Mouse (Mus musculus) inflammation-experienced regulatory T-cells (primary cell): ENCODE measurements around the gene Ugt1a10. TPM values are rescaled to one million over a fixed set of nuclear protein-coding genes. Genes with fewer than 3 reads are reported as not detected.

ENCODE experiments used
- polyA plus RNA-seq, 2 experiments: library from polyadenylated mRNA; unstranded; fragments of 100-300 nt; shearing (Covaris generic); gene quantifications; one replicate each; pipeline ENCODE4 v1.2.1; 2017

Gene Ugt1a10
- not detected for polyA plus RNA-seq

GRCm38 (mm10) chr1:88055088-88055487 lies at the start of gene Ugt1a10:
TSS of gene Ugt1a10 (plus strand) at chr1:88055388.

GRCm38 (mm10) chr1:88008211-88008697 lies 46.9 kb upstream of the Ugt1a10 start, which contains the start of gene Usp40:
TSS of gene Usp40 (minus strand) at chr1:88008551.

GRCm38 (mm10) chr1:88070495-88070894 lies 15.3 kb downstream of the Ugt1a10 start, which contains the start of gene Ugt1a9:
TSS of gene Ugt1a9 (plus strand) at chr1:88070800.

GRCm38 (mm10) chr1:88087513-88087912 lies 32.3 kb downstream of the Ugt1a10 start, which contains the start of gene Ugt1a8:
TSS of gene Ugt1a8 (plus strand) at chr1:88087813.

GRCm38 (mm10) chr1:88094941-88095492 lies 39.8 kb downstream of the Ugt1a10 start, which contains the start of gene Ugt1a7c:
TSS of gene Ugt1a7c (plus strand) at chr1:88095062.

GRCm38 (mm10) chr1:88103019-88103418 lies 47.8 kb downstream of the Ugt1a10 start, which contains the start of gene Ugt1a6b:
TSS of gene Ugt1a6b (plus strand) at chr1:88103252.

GRCm38 (mm10) chr1:88134457-88135011 lies 79.3 kb downstream of the Ugt1a10 start, which contains the start of gene Ugt1a6a:
TSS of gene Ugt1a6a (plus strand) at chr1:88134809.

GRCm38 (mm10) chr1:88165711-88166110 lies 110.5 kb downstream of the Ugt1a10 start, which contains the start of gene Ugt1a5:
TSS of gene Ugt1a5 (plus strand) at chr1:88166012.

GRCm38 (mm10) chr1:88200456-88200855 lies 145.3 kb downstream of the Ugt1a10 start, which contains the start of gene Ugt1a2:
TSS of gene Ugt1a2 (plus strand) at chr1:88200601.

GRCm38 (mm10) chr1:88205294-88205922 lies 150.2 kb downstream of the Ugt1a10 start, which contains the start of gene Dnajb3:
TSS of gene Dnajb3 (minus strand) at chr1:88205782.

GRCm38 (mm10) chr1:88211812-88212211 lies 156.6 kb downstream of the Ugt1a10 start, which contains the start of gene Ugt1a1:
TSS of gene Ugt1a1 (plus strand) at chr1:88211959.

GRCm38 (mm10) chr1:88226670-88227379 lies 171.6 kb downstream of the Ugt1a10 start, which contains the start of gene Mroh2a:
TSS of gene Mroh2a (plus strand) at chr1:88226986.

Other genes starting within 250 kb of the Ugt1a10 start
- 100 to 1,000 TPM in 1 of 2 experiments, 10 to 100 TPM in 1; 83.3 to 102 TPM for gene Dgkd, start 202.1 kb upstream of the Ugt1a10 start, polyA plus RNA-seq
- gene Usp40, start 46.8 kb upstream of the Ugt1a10 start, polyA plus RNA-seq = 10 to 100 TPM; 17.5 to 18.8 TPM
- under 1 TPM; 0.38 to 0.81 TPM for gene Ugt1a9, start 15.4 kb downstream of the Ugt1a10 start, polyA plus RNA-seq
- gene Ugt1a8, start 32.4 kb downstream of the Ugt1a10 start, polyA plus RNA-seq = not detected
- under 1 TPM; 0.31 to 0.49 TPM for gene Ugt1a7c, start 39.7 kb downstream of the Ugt1a10 start, polyA plus RNA-seq
- gene Ugt1a6b, start 47.9 kb downstream of the Ugt1a10 start, polyA plus RNA-seq = not detected
- 1 to 10 TPM in 1 of 2 experiments, under 1 TPM in 1; 0.72 to 1.7 TPM for gene Ugt1a6a, start 79.4 kb downstream of the Ugt1a10 start, polyA plus RNA-seq
- 1 to 10 TPM in 1 of 2 experiments, not detected in 1; 1.4 TPM for gene Ugt1a5, start 110.6 kb downstream of the Ugt1a10 start, polyA plus RNA-seq
- gene Ugt1a2, start 145.2 kb downstream of the Ugt1a10 start, polyA plus RNA-seq = under 1 TPM; 0.31 to 0.42 TPM
- gene Dnajb3, start 150.4 kb downstream of the Ugt1a10 start, polyA plus RNA-seq = under 1 TPM; 0.25 to 0.72 TPM
- under 1 TPM; 0.11 to 0.93 TPM for gene Ugt1a1, start 156.6 kb downstream of the Ugt1a10 start, polyA plus RNA-seq
- gene Mroh2a, start 171.6 kb downstream of the Ugt1a10 start, polyA plus RNA-seq = 1 to 10 TPM in 1 of 2 experiments, under 1 TPM in 1; 0.98 to 6.6 TPM
- gene Hjurp, start 222.2 kb downstream of the Ugt1a10 start, polyA plus RNA-seq = 100 to 1,000 TPM in 1 of 2 experiments, 10 to 100 TPM in 1; 79.0 to 117 TPM
- under 1 TPM; 0.23 to 0.70 TPM for gene Trpm8, start 222.3 kb downstream of the Ugt1a10 start, polyA plus RNA-seq